Mouse (Mus musculus): ENCODE data around the gene Gab1. TPM values are rescaled to one million over a fixed set of nuclear protein-coding genes. Genes with fewer than 3 reads are reported as not detected.

The Gab1 gene
- total and polyA plus RNA-seq, 3 experiments: 4.0 to 8.1 TPM; not detected in 1

GRCm38 (mm10) chr8:80853622-80854021 is 26.7 kb downstream of the Gab1 start:
- no peaks in the 10 kb centered on the region for H3K9me3 ChIP-seq (replicated peaks; ENCODE audit: insufficient read depth, low read length)
- H3K9ac ChIP-seq (ENCODE audit: control insufficient read depth, low read depth, low read length, poor library complexity, severe bottlenecking): no peak overlapping the region
- H3K36me3 ChIP-seq (ENCODE audit: control insufficient read depth in 1 of 2, insufficient read depth in 2 of 2, low read length in 2 of 2): peaks cover 0 to 20% of the 10 kb centered on the region in 2 experiments; a peak in 2 of 4 replicates
- H3K79me2 ChIP-seq (ENCODE audit: control insufficient read depth, insufficient read depth, low read length, poor library complexity): no peaks in the 10 kb centered on the region
- no peak overlapping the region for H3K4me3 ChIP-seq (ENCODE audit: control insufficient read depth in 1 of 2, insufficient read depth in 1 of 2, low read depth in 2 of 2, low read length in 2 of 2)
- H3K27ac ChIP-seq (ENCODE audit: control insufficient read depth, low read depth, low read length): no peak overlapping the region
- no peaks in the 10 kb centered on the region for H3K27me3 ChIP-seq (ENCODE audit: control insufficient read depth in 1 of 2, insufficient read depth in 2 of 2, low read length in 2 of 2)
- TF ChIP-seq GATA1 (IDR thresholded peaks at IDR 0.05; ENCODE audit: low read depth, low read length) (peak; percentile 63), JUND (IDR thresholded peaks at IDR 0.05; ENCODE audit: low read depth, low read length) (no peak; the same call in 1 of the 2 replicates), ETS1 (IDR thresholded peaks at IDR 0.05; ENCODE audit: low read depth, low read length) (peak; percentile 68), SIN3A (IDR thresholded peaks at IDR 0.05; ENCODE audit: low read length) (peak; percentile 59; the same call in 1 of the 2 replicates), BHLHE40 (IDR thresholded peaks at IDR 0.05; ENCODE audit: borderline replicate concordance, low read depth, low read length) (peak; percentile 53; the same call in 1 of the 2 replicates), RCOR1 (IDR thresholded peaks at IDR 0.05; ENCODE audit: low read depth, low read length) (peak; percentile 90), TBP (IDR thresholded peaks at IDR 0.05; ENCODE audit: low read depth, low read length) (no peak), EP300 (IDR thresholded peaks at IDR 0.05; ENCODE audit: low read depth in 1 of 2, low read length in 2 of 2) (peak; percentile 60 to 76), MYC (IDR thresholded peaks at IDR 0.05; ENCODE audit: low read depth, low read length) (no peak), USF1 (IDR thresholded peaks at IDR 0.05; ENCODE audit: low read depth, low read length) (no peak), SMC3 (IDR thresholded peaks at IDR 0.05; ENCODE audit: low read depth, low read length) (0 out of 2 replicates have a peak, but pooled peaks have one; percentile 6), TCF12 (IDR thresholded peaks at IDR 0.05; ENCODE audit: low read depth, low read length) (peak; percentile 40; the same call in 1 of the 2 replicates)
- peak; percentile 85 for DNase-seq (ENCODE audit: low read depth, low spot score)
- peaks cover 7 to 16% of the 10 kb centered on the region in 2 experiments for H3K4me1 ChIP-seq (ENCODE audit: control insufficient read depth in 1 of 2, insufficient read depth in 2 of 2, low read length in 2 of 2)

- no peak overlapping the region for H3K4me3 ChIP-seq (ENCODE audit: control insufficient read depth in 1 of 2, insufficient read depth in 1 of 2, low read depth in 2 of 2, low read length in 2 of 2)
- peaks cover 0 to 16% of the 10 kb centered on the region in 2 experiments; a peak in 2 of 4 replicates for H3K36me3 ChIP-seq (ENCODE audit: control insufficient read depth in 1 of 2, insufficient read depth in 2 of 2, low read length in 2 of 2)
- no peak for TF ChIP-seq POLR2A (IDR thresholded peaks at IDR 0.05; ENCODE audit: control insufficient read depth in 1 of 2, insufficient read depth in 1 of 2, low read depth in 1 of 2, low read length in 2 of 2, poor library complexity in 1 of 2)
- TF ChIP-seq MAX (IDR thresholded peaks at IDR 0.05; ENCODE audit: low read length): no peak
- no peak for TF ChIP-seq MYB (IDR thresholded peaks at IDR 0.05; ENCODE audit: low read depth, low read length)
- no peak for TF ChIP-seq USF1 (IDR thresholded peaks at IDR 0.05; ENCODE audit: low read depth, low read length)
- TF ChIP-seq ZKSCAN1 (IDR thresholded peaks at IDR 0.05; ENCODE audit: low read depth, low read length): no peak
- no peak for TF ChIP-seq GATA1 (IDR thresholded peaks at IDR 0.05; ENCODE audit: low read depth, low read length)
- no peak for TF ChIP-seq POLR2AphosphoS2 (IDR thresholded peaks at IDR 0.05; ENCODE audit: low read length)
- no peak for TF ChIP-seq ELF1 (IDR thresholded peaks at IDR 0.05; ENCODE audit: low read depth, low read length)
- TF ChIP-seq NRF1 (IDR thresholded peaks at IDR 0.05; ENCODE audit: insufficient read depth, low read depth, low read length, poor library complexity, severe bottlenecking): no peak
- no peak for DNase-seq (ENCODE audit: low read depth, low spot score)
- H3K79me2 ChIP-seq (ENCODE audit: control insufficient read depth, insufficient read depth, low read length, poor library complexity): no peaks in the 10 kb centered on the region
- H3K4me1 ChIP-seq (ENCODE audit: control insufficient read depth in 1 of 2, insufficient read depth in 2 of 2, low read length in 2 of 2): peaks cover 7 to 14% of the 10 kb centered on the region in 2 experiments
- H3K27ac ChIP-seq (ENCODE audit: control insufficient read depth, low read depth, low read length): no peak overlapping the region
- H3K27me3 ChIP-seq (ENCODE audit: control insufficient read depth in 1 of 2, insufficient read depth in 2 of 2, low read length in 2 of 2): no peaks in the 10 kb centered on the region
- no peaks in the 10 kb centered on the region for H3K9me3 ChIP-seq (replicated peaks; ENCODE audit: insufficient read depth, low read length)
- H3K9ac ChIP-seq (ENCODE audit: control insufficient read depth, low read depth, low read length, poor library complexity, severe bottlenecking): no peak overlapping the region
These were observed 27.1 kb downstream of the Gab1 start for GRCm38 (mm10) chr8:80853208-80853607.
